Mouse (Mus musculus): ENCODE results near the gene Cebpe. TPM values are rescaled to one million over a fixed set of nuclear protein-coding genes. Genes with fewer than 3 reads are reported as not detected.

Cebpe gene
- polyA plus RNA-seq, 1 experiment from 2014 or later = not detected

- H3K4me3 ChIP-seq (ENCODE audit: low read length) = no peak overlapping the region
- ATAC-seq (ENCODE audit: low read depth) = 0 out of 2 replicates have a peak, but pooled peaks have one; percentile 24
- no peak overlapping the region for H3K4me2 ChIP-seq (ENCODE audit: low read depth, low read length)
- H3K9ac ChIP-seq (ENCODE audit: low read length) = peak overlapping the region; percentile 5; the same call in 1 of the 2 replicates
- no peaks in the 10 kb centered on the region for H3K9me3 ChIP-seq (ENCODE audit: control insufficient read depth, low read length)
- 62% methylated on average over 8 of the region's 8 CpGs for WGBS
- H3K4me1 ChIP-seq (replicated peaks; ENCODE audit: control insufficient read depth, insufficient read depth, low read length) = peaks cover 7% of the 10 kb centered on the region; the same call in 1 of the 2 replicates
- H3K36me3 ChIP-seq (ENCODE audit: control insufficient read depth, insufficient read depth, low read length) = no peaks in the 10 kb centered on the region
- H3K27ac ChIP-seq (ENCODE audit: low read length) = peak overlapping the region; percentile 33; the same call in 1 of the 2 replicates
- H3K27me3 ChIP-seq (ENCODE audit: control insufficient read depth, insufficient read depth, low read depth, low read length) = no peaks in the 10 kb centered on the region
Observed at GRCm38 (mm10) chr14:54712861-54713260, 887 bp upstream of the Cebpe start.

DNA sequence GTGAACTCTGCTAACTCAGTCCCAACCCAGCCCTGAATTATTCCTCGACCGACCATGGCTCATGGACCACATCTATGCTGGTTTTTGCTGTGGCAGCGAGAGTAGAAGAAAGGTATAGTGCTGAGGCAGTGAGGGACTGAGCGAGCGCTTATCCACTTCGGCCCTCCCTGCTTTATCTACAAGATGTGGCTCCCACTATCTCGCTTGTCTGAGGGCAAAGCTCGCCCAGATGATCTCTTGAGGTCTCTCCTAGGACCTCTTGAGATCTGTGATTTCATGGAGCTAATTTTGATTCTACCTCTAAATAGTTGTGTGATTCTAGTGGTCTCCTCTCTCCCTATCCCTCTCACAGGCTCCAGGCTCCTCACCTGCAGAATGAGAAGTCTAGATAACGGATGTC, 2.9 kb downstream of the Cebpe start:
- Histone ChIP-seq H3K9me3 (ENCODE audit: control insufficient read depth, low read length) (no peaks in the 10 kb centered on the region), H3K4me2 (ENCODE audit: low read depth, low read length) (no peak overlapping the region), H3K27me3 (ENCODE audit: control insufficient read depth, insufficient read depth, low read depth, low read length) (no peaks in the 10 kb centered on the region), H3K36me3 (ENCODE audit: control insufficient read depth, insufficient read depth, low read length) (no peaks in the 10 kb centered on the region), H3K4me3 (ENCODE audit: low read length) (no peak overlapping the region), H3K9ac (ENCODE audit: low read length) (no peak overlapping the region), H3K4me1 (replicated peaks; ENCODE audit: control insufficient read depth, insufficient read depth, low read length) (no peaks in the 10 kb centered on the region), H3K27ac (ENCODE audit: low read length) (no peak overlapping the region)
- no peak for ATAC-seq (ENCODE audit: low read depth)
- 67% methylated on average over 9 of the region's 9 CpGs for WGBS

- no peak overlapping the region for H3K27ac ChIP-seq (ENCODE audit: low read length)
- no peaks in the 10 kb centered on the region for H3K27me3 ChIP-seq (ENCODE audit: control insufficient read depth, insufficient read depth, low read depth, low read length)
- H3K4me2 ChIP-seq (ENCODE audit: low read depth, low read length) = no peak overlapping the region
- no peak for ATAC-seq (ENCODE audit: low read depth)
- no peaks in the 10 kb centered on the region for H3K9me3 ChIP-seq (ENCODE audit: control insufficient read depth, low read length)
- no peaks in the 10 kb centered on the region for H3K4me1 ChIP-seq (replicated peaks; ENCODE audit: control insufficient read depth, insufficient read depth, low read length)
- WGBS = 43% methylated on average over 17 of the region's 17 CpGs
- H3K9ac ChIP-seq (ENCODE audit: low read length) = no peak overlapping the region
- H3K4me3 ChIP-seq (ENCODE audit: low read length) = no peak overlapping the region
- no peaks in the 10 kb centered on the region for H3K36me3 ChIP-seq (ENCODE audit: control insufficient read depth, insufficient read depth, low read length)
Observed at GRCm38 (mm10) chr14:54706589-54707320, 5.2 kb downstream of the Cebpe start.

- Histone ChIP-seq H3K4me1 (replicated peaks; ENCODE audit: control insufficient read depth, insufficient read depth, low read length) (no peaks in the 10 kb centered on the region), H3K36me3 (ENCODE audit: control insufficient read depth, insufficient read depth, low read length) (no peaks in the 10 kb centered on the region), H3K27me3 (ENCODE audit: control insufficient read depth, insufficient read depth, low read depth, low read length) (no peaks in the 10 kb centered on the region), H3K27ac (ENCODE audit: low read length) (no peak overlapping the region), H3K4me3 (ENCODE audit: low read length) (no peak overlapping the region), H3K9ac (ENCODE audit: low read length) (no peak overlapping the region), H3K4me2 (ENCODE audit: low read depth, low read length) (no peak overlapping the region), H3K9me3 (ENCODE audit: control insufficient read depth, low read length) (no peaks in the 10 kb centered on the region)
- ATAC-seq (ENCODE audit: low read depth) = peak; percentile 23; the same call in 1 of the 2 replicates
- WGBS = 17% methylated on average over 5 of the region's 5 CpGs
Observed at GRCm38 (mm10) chr14:54705844-54706243, 6.1 kb downstream of the Cebpe start.

GRCm38 (mm10) chr14:54703207-54703606, 8.8 kb downstream of the Cebpe start:
- Histone ChIP-seq H3K36me3 (ENCODE audit: control insufficient read depth, insufficient read depth, low read length) (no peaks in the 10 kb centered on the region), H3K27ac (ENCODE audit: low read length) (no peak overlapping the region), H3K4me3 (ENCODE audit: low read length) (no peak overlapping the region), H3K4me1 (replicated peaks; ENCODE audit: control insufficient read depth, insufficient read depth, low read length) (no peaks in the 10 kb centered on the region), H3K9ac (ENCODE audit: low read length) (no peak overlapping the region), H3K27me3 (ENCODE audit: control insufficient read depth, insufficient read depth, low read depth, low read length) (no peaks in the 10 kb centered on the region), H3K9me3 (ENCODE audit: control insufficient read depth, low read length) (no peaks in the 10 kb centered on the region), H3K4me2 (ENCODE audit: low read depth, low read length) (no peak overlapping the region)
- ATAC-seq (ENCODE audit: low read depth) = no peak
- 56% methylated on average over 10 of the region's 10 CpGs for WGBS

DNA sequence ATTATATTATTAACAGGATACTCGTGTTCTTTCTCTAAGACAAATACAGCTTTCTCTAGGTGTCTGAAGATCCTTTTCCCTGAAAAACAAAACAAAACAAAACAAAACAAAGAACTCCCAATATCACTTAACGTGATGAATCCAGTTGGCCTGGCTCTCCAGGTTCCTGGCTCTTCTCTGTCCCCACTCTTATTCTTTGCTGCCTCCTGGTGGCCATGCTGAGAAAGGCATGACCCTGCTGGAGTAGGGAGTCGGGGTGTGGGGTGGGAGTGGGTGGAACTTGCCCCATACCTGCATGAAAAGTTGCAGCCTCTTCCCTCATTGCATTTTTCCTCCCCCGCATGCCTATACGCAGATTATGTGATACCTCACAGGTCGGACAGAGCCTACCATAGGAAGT, 10.7 kb downstream of the Cebpe start:
- no peak overlapping the region for H3K27ac ChIP-seq (ENCODE audit: low read length)
- H3K4me3 ChIP-seq (ENCODE audit: low read length) = no peak overlapping the region
- H3K9me3 ChIP-seq (ENCODE audit: control insufficient read depth, low read length) = no peaks in the 10 kb centered on the region
- 10% methylated on average over 6 of the region's 6 CpGs for WGBS
- no peak overlapping the region for H3K4me2 ChIP-seq (ENCODE audit: low read depth, low read length)
- H3K9ac ChIP-seq (ENCODE audit: low read length) = no peak overlapping the region
- H3K36me3 ChIP-seq (ENCODE audit: control insufficient read depth, insufficient read depth, low read length) = no peaks in the 10 kb centered on the region
- no peaks in the 10 kb centered on the region for H3K27me3 ChIP-seq (ENCODE audit: control insufficient read depth, insufficient read depth, low read depth, low read length)
- peak; percentile 51; the same call in 1 of the 2 replicates for ATAC-seq (ENCODE audit: low read depth)
- no peaks in the 10 kb centered on the region for H3K4me1 ChIP-seq (replicated peaks; ENCODE audit: control insufficient read depth, insufficient read depth, low read length)

DNA sequence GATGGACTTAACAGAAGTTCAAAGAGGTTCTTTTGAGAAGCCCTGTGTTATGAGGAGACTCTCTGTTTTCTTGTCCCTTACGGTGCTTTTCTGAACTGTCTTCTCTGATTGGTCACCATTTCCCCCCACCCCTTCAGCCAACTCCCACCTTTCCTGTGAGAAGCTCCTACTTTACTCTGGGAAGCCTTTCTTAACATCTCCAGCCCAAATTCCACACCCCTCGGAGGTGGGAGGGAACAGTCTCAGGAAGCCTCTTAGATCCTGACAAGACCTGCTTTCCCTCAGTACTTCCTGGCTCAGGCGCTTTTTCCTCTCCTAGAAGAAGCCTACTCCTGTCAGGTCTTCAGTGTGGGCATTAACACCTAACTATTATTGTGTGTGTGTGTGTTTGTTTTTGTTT, 12.4 kb downstream of the Cebpe start:
- no peaks in the 10 kb centered on the region for H3K4me1 ChIP-seq (replicated peaks; ENCODE audit: control insufficient read depth, insufficient read depth, low read length)
- no peak overlapping the region for H3K27ac ChIP-seq (ENCODE audit: low read length)
- H3K4me3 ChIP-seq (ENCODE audit: low read length) = no peak overlapping the region
- no peak overlapping the region for H3K9ac ChIP-seq (ENCODE audit: low read length)
- H3K4me2 ChIP-seq (ENCODE audit: low read depth, low read length) = no peak overlapping the region
- WGBS = 32% methylated on average over 3 of the region's 3 CpGs
- no peaks in the 10 kb centered on the region for H3K27me3 ChIP-seq (ENCODE audit: control insufficient read depth, insufficient read depth, low read depth, low read length)
- H3K9me3 ChIP-seq (ENCODE audit: control insufficient read depth, low read length) = no peaks in the 10 kb centered on the region
- ATAC-seq (ENCODE audit: low read depth) = no peak
- no peaks in the 10 kb centered on the region for H3K36me3 ChIP-seq (ENCODE audit: control insufficient read depth, insufficient read depth, low read length)

DNA sequence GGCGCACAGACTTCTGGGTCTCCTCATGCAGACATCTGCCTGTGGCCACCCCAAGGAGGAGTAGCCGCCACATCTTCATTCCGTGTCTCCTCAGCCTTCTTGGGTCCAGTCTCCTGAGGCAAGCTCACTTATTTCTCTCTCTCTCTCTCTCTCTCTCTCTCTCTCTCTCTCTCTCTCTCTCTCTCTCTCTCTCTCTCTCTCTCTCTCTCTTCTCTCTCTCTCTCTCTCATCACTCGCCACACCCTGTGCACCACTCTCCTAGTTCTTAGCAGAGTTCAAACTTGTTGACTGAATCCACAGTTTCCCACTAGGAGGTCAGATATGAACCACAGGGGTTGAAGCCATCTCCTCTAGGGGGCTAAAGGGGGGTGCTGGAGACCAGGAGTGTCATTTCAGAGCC, 13.2 kb downstream of the Cebpe start, which contains the start of gene Gm29776:
Gene Gm29776 (minus strand): TSS at position 101 of the 400 bp plus-strand sequence.
- H3K4me1 ChIP-seq (replicated peaks; ENCODE audit: control insufficient read depth, insufficient read depth, low read length) = no peaks in the 10 kb centered on the region
- no peak within 1 kb of the TSS for H3K4me2 ChIP-seq (ENCODE audit: low read depth, low read length)
- H3K27ac ChIP-seq (ENCODE audit: low read length) = no peak within 1 kb of the TSS
- no peak within 1 kb of the TSS for H3K9ac ChIP-seq (ENCODE audit: low read length)
- no peaks in the 10 kb centered on the region for H3K9me3 ChIP-seq (ENCODE audit: control insufficient read depth, low read length)
- H3K27me3 ChIP-seq (ENCODE audit: control insufficient read depth, insufficient read depth, low read depth, low read length) = no peaks in the 10 kb centered on the region
- WGBS = 62% methylated on average over 4 of the region's 4 CpGs
- no peaks in the 10 kb centered on the region for H3K36me3 ChIP-seq (ENCODE audit: control insufficient read depth, insufficient read depth, low read length)
- ATAC-seq (ENCODE audit: low read depth) = no peak
- H3K4me3 ChIP-seq (ENCODE audit: low read length) = no peak within 1 kb of the TSS

GRCm38 (mm10) chr14:54696752-54697151, 15.2 kb downstream of the Cebpe start:
- no peak for ATAC-seq (ENCODE audit: low read depth)
- H3K4me3 ChIP-seq (ENCODE audit: low read length) = no peak overlapping the region
- 90% methylated on average over 4 of the region's 4 CpGs for WGBS
- no peak overlapping the region for H3K9ac ChIP-seq (ENCODE audit: low read length)
- H3K36me3 ChIP-seq (ENCODE audit: control insufficient read depth, insufficient read depth, low read length) = peaks cover 5% of the 10 kb centered on the region; the same call in 1 of the 2 replicates
- H3K27ac ChIP-seq (ENCODE audit: low read length) = no peak overlapping the region
- no peaks in the 10 kb centered on the region for H3K27me3 ChIP-seq (ENCODE audit: control insufficient read depth, insufficient read depth, low read depth, low read length)
- H3K4me2 ChIP-seq (ENCODE audit: low read depth, low read length) = no peak overlapping the region
- no peaks in the 10 kb centered on the region for H3K4me1 ChIP-seq (replicated peaks; ENCODE audit: control insufficient read depth, insufficient read depth, low read length)
- no peaks in the 10 kb centered on the region for H3K9me3 ChIP-seq (ENCODE audit: control insufficient read depth, low read length)

Data from lung, embryonic 16.5 days (tissue).